29 mouse cellular contexts compared by ENCODE assay signal in genomic region chr7:132580511-132580910, GRCm38 (mm10). TPM values are rescaled to one million over a fixed set of nuclear protein-coding genes. Genes with fewer than 3 reads are reported as not detected.
"Had no signal": no experiment of that assay in that cellular context is flagged by ENCODE, and none has a peak within 500 bp of the region (broad histone marks: within the 10 kb centered on the region; RNA-seq: fewer than 3 reads in every experiment).

No protein-coding gene starts in this region.

- H3K4me3 ChIP-seq: heart, adult 2 months; heart, embryonic 13.5 days; heart, embryonic 15.5 days; hindbrain, embryonic 13.5 days; hindbrain, embryonic 15.5 days; kidney, embryonic 15.5 days; left cerebral cortex, adult 2 months; limb, embryonic 10.5 days; limb, embryonic 12.5 days; liver, embryonic 13.5 days; liver, embryonic 15.5 days had no signal

- H3K27me3 ChIP-seq: heart, embryonic 13.5 days; hindbrain, embryonic 15.5 days; limb, embryonic 12.5 days had no signal

- H3K4me2 ChIP-seq: heart, embryonic 11.5 days; heart, embryonic 13.5 days; heart, embryonic 15.5 days; hindbrain, embryonic 13.5 days; hindbrain, embryonic 15.5 days; kidney, embryonic 15.5 days; limb, embryonic 12.5 days; liver, embryonic 11.5 days; liver, embryonic 13.5 days; liver, embryonic 15.5 days had no signal

- ATAC-seq: hindbrain, postnatal 0 days had no signal

- H3K36me3 ChIP-seq: heart, embryonic 13.5 days; heart, embryonic 15.5 days; hindbrain, embryonic 13.5 days; hindbrain, embryonic 15.5 days; kidney, embryonic 15.5 days; limb, embryonic 10.5 days; limb, embryonic 12.5 days; liver, embryonic 13.5 days; liver, embryonic 15.5 days had no signal

- H3K9ac ChIP-seq: heart, embryonic 13.5 days; heart, embryonic 15.5 days; hindbrain, embryonic 13.5 days; hindbrain, embryonic 15.5 days; kidney, embryonic 15.5 days; limb, embryonic 12.5 days; liver, embryonic 13.5 days; liver, embryonic 15.5 days had no signal

- H3K27ac ChIP-seq: heart, adult 2 months; heart, embryonic 13.5 days; heart, embryonic 15.5 days; hindbrain, embryonic 13.5 days; hindbrain, embryonic 15.5 days; hindbrain, postnatal 0 days; kidney, embryonic 15.5 days; kidney, postnatal 0 days; left cerebral cortex, adult 2 months; limb, embryonic 10.5 days; limb, embryonic 12.5 days; liver, embryonic 13.5 days; liver, embryonic 15.5 days had no signal

- DNase-seq: gastrocnemius, postnatal 14 days; gastrocnemius, postnatal 36 days; heart, adult 11 months; heart, adult 2 months; heart, postnatal 14 days; heart, postnatal 36 days; kidney, adult 11 months; kidney, adult 2 months; kidney, adult 9 months; kidney, postnatal 14 days; kidney, postnatal 36 days; layer of hippocampus, adult 9-11 months; liver; liver, embryonic 13.5 days had no signal

- H3K9me3 ChIP-seq: heart, embryonic 13.5 days; heart, embryonic 15.5 days; hindbrain, embryonic 13.5 days; hindbrain, embryonic 15.5 days; kidney, embryonic 15.5 days; limb, embryonic 10.5 days; liver, embryonic 13.5 days; liver, embryonic 15.5 days had no signal

RNA-seq across cellular contexts. Expression of gene Nkx1-2, which starts 18.9 kb away (rescaled TPM):
- polyA plus RNA-seq: heart, adult 2 months; heart, embryonic 13.5 days; heart, embryonic 15.5 days; heart, postnatal 0 days; kidney, adult 2 months; kidney, embryonic 15.5 days; large intestine, adult 2 months; limb, embryonic 10.5 days; limb, embryonic 12.5 days; liver, embryonic 11.5 days; liver, embryonic 13.5 days; liver, embryonic 15.5 days had no signal
